Mouse (Mus musculus) spleen, adult 2 months (tissue): ENCODE data around the gene Cxcl17.

Experiments used
- CTCF ChIP-seq: fragments of 200-500 bp; IDR thresholded peaks from 2 replicates; pipeline ENCODE4 v1.5.1; 2011; ENCODE audit warnings: mild to moderate bottlenecking, inconsistent platforms; ENCODE audit not compliant: insufficient read depth, insufficient read length, insufficient replicate concordance; ENCODE audit errors: extremely low read depth
- POLR2A ChIP-seq: fragments of 200-500 bp; IDR thresholded peaks from 2 replicates; pipeline ENCODE4 v1.6.1; 2011; ENCODE audit warnings: low read depth, low read length, inconsistent platforms

- TF ChIP-seq CTCF (no peak), POLR2A (no peak)
Observed at GRCm38 (mm10) chr7:25363151-25363550, 49.5 kb downstream of the Cxcl17 start.
